Mouse (Mus musculus): ENCODE measurements at regions not wholly inside any gene's neighbourhood (a gene's known extent, or its start where the extent isn't known, plus 50 kb on each side); places are given as distances from the start of the nearest gene placed in this dataset.

GRCm38 (mm10) chr2:45736278-45736677 lies 619.1 kb upstream of the Zeb2 start:
- DNase-seq: no peak

- DNase-seq: no peak
Observed at GRCm38 (mm10) chr2:45713997-45714396, 596.8 kb upstream of the Zeb2 start.

GRCm38 (mm10) chr2:45707026-45707425 lies 589.8 kb upstream of the Zeb2 start:
- DNase-seq: no peak

DNA sequence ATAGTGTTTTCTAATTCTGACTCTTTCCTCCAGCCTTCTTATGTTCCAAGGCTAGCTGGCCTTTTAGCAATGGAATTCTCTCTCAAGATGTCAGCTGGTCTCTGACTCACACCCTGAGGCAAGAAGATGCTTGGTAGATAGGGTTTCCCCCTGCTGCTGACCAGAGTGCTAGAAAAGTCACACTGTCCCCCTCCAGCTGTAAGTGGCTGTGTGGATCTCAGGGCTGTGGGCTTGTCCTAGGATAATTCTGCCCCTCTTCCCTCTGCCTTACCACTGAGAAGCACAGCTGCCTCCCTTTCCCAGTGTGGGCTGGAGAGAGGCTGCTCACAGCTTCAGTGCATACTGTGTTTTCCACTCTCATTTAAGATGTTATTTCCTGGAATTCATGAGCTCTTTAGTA lies 585.3 kb upstream of the Zeb2 start:
- no peak for DNase-seq

DNA sequence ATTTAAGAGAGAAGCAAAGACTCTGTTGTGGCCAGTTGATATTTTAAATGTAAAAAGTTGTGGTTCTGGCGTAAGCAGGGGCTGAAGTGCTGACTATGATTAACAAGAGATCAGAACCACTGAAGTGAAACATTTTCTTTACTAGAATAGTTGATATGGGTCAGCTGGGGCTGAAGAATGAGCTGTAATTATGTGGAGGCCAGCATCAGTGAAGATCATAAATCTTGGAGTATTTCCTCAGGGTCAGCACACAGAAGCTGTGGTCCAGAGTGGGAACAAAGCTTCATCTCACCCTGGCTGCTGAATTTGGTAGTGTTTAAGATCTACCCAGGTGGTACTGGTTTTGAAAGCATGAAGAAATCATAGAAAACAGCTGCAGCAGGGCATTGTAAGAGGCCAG lies 583.4 kb upstream of the Zeb2 start:
- no peak for DNase-seq

DNA sequence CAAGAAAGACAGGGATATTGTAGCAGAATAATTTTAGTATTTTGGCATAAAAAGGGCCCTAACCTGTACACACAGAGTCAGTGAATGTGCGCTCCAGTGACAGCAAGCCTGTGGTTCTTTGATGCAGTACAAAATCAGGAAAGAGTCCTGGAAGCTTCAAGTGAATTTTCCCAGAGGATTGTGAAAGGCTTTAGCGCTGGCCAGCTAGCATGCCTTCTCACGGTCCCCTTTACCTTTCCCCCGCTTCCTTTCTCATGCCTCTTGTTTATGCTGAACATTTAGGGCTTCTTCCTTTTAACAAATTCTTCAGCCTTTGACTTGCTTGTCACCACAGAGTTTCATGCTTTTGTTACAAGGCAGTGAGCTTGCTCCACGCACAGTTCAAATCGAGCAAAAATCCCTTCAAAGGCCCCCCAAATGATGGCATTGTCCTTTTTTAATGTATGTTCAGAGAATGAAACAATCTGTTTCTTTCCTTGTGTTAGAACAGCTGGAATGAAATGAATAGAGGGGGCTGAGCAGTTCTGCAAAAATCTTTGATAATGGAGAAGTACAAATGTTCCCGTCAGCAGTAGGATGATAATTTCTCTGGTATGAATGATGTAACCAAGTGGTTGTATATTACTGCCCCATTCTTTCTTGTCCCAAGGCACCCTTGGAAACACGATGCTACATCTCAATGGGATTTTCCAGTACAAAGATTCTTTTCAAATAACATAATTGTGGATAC lies 576.3 kb upstream of the Zeb2 start:
- no peak for DNase-seq

GRCm38 (mm10) chr2:45692819-45693218 lies 575.6 kb upstream of the Zeb2 start:
- no peak for DNase-seq

DNA sequence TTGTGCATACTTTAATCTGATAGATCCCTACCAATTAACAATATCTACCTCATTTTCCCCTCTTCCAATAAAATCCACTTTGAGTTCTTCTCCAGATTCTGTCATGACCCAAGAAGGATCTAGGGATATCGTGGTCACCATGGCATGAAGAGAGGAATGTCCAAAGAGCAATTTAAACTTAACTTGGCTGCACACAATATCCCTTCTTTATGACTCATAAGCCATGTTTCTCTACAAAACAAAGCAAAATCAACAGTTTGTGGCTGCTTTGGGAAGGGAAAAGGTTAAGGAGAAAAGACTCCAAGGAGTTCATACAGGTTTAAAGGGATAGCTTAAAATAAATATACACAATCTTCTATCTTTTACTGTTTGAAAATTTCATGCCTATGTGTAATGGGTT lies 571.8 kb upstream of the Zeb2 start:
- no peak for DNase-seq

DNA sequence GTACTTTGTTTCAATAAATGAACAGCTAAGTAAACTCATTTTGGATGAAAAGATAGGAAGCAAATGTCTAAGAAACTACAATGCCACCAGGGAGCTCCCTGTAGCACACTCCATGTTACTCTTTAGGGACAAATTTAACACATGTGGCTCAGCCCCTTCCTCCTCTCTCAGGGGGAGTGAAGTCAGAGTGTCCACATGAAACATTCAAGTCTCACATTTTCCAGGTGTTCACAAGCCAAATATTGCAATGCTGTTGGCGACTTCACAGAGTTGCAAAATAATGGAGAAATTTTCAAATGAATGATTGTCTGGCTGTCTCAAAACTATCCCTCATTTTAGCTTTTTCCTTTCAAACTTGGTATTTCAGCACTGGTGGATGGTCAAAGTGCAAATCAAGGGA lies 564.1 kb upstream of the Zeb2 start:
- DNase-seq: no peak

DNA sequence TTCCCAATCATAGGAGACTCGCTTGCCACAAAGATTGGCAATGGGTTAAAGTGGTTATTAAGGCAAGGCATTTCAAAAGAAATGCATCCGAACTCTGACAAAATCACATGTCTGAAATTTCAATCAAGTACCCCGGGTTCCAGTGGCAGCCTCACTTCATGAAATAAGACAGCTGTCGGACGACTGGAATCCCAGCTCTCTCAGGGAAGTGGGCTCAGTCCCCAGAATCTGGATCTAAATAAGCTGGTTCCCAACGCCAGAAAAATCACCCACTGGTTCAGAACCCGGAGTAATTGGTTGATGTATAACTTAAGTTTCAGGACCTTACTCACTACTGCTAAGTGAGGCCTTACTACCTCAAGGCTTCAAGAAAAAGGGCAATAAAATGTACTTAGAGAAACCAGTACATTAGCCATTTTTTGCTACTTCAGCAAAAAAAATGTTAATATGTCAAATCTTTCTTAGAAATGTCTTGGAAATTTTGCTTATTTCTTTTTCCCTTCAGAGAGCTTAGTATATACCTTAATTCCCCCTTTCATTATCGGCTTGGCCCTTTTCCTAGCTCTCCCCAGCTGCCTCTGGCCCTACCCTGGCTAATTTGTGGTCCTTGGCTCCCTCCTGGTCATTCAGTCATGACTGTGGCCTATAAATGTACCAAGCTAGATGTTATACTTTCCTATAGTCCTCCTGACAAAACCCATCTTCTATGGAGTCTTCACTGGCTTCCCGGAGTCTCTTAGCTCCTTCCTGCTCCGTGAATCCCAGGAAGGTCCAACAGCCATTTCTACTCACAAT lies 562.1 kb upstream of the Zeb2 start:
- no peak for DNase-seq

- no peak for DNase-seq
Observed at GRCm38 (mm10) chr2:45678685-45679084, 561.5 kb upstream of the Zeb2 start.

DNA sequence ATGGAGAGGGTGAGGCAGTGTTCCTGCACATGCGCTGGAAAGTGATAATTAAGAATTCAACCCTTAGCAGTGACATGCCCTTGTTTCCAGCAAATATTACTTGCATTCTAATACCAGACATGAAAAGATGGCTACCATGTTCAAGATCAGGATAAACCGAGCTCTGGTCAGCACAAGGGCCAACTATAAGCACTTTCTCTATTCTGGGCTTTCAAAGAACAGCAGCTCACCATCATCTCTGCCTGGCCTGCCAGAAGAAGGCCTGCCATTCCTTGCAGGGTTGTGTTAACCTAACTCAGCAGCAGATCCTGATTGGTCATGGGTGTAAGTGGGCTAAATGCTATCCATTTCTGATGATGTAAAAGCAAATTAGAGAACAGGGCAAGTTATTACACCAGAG lies 558.6 kb upstream of the Zeb2 start:
- DNase-seq: no peak

- DNase-seq: no peak
Observed at GRCm38 (mm10) chr2:45656011-45656410, 538.8 kb upstream of the Zeb2 start.

- DNase-seq: no peak
Observed at GRCm38 (mm10) chr2:45654693-45655092, 537.5 kb upstream of the Zeb2 start.

DNA sequence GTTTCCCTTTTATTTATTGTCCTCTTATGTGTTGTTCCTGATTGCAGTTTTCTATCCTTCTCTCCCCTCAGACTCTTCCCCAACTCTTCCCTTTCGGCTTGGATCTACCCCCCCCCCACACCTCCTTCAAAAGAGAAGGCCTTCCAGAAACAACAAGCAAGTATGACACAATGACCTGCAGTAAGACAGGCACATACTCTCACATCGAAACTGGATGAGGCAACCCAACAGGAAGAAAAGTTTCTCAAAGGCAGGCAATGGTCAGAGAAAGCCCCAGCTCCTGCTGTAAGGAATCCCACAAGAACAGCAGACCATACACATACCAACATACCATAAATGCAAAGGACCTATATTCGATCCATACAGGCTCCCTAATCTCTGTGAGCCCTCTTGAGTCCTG lies 535.8 kb upstream of the Zeb2 start:
- no peak for DNase-seq

GRCm38 (mm10) chr2:45650271-45650985 lies 533.2 kb upstream of the Zeb2 start:
- DNase-seq: no peak

DNA sequence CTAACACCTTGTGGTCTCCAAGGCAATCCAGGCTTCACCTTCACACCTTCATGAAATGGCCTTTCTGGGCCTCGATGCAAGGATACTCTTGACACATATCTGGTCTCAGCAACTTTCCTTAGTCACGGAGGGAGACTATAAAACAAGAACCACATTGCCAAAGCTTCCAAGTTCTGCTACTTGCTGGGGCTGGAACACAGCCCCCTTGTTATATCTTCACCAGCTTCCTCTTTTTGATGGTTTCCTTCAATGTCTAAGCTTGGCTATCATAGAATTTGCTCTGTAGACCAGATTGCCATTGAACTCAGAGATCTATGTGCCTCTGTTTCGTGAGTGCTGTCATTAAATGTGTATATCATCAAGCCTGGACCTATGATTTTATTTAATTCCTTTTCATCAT lies 530.7 kb upstream of the Zeb2 start:
- DNase-seq: no peak

- DNase-seq: no peak
Observed at GRCm38 (mm10) chr2:45630081-45630480, 512.9 kb upstream of the Zeb2 start.

DNA sequence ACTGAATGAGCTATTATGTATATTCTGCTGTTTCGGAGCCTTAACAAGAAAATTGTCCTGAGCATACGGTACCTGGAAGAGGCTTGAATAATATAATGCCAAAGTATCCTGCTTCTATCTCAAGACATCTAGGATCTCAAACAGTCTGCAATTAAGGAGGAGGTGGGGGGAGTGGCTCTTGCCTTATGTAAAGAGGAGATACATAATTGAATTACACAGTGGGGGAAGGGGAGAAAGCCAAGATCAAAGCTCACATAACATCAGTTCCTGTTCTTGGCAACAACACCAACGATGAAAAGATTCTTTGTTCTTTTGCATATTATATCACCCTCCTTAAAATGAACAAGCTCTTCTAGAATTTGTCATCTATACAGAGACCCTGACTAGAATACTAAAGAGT lies 512.4 kb upstream of the Zeb2 start:
- no peak for DNase-seq

- no peak for DNase-seq
Observed at GRCm38 (mm10) chr2:45623056-45623455, 505.9 kb upstream of the Zeb2 start.

- DNase-seq: no peak
Observed at GRCm38 (mm10) chr2:45608926-45609325, 491.7 kb upstream of the Zeb2 start.

- no peak for DNase-seq
Observed at GRCm38 (mm10) chr2:45607393-45607792, 490.2 kb upstream of the Zeb2 start.

GRCm38 (mm10) chr2:45601332-45601900 lies 484.2 kb upstream of the Zeb2 start:
- no peak for DNase-seq

DNA sequence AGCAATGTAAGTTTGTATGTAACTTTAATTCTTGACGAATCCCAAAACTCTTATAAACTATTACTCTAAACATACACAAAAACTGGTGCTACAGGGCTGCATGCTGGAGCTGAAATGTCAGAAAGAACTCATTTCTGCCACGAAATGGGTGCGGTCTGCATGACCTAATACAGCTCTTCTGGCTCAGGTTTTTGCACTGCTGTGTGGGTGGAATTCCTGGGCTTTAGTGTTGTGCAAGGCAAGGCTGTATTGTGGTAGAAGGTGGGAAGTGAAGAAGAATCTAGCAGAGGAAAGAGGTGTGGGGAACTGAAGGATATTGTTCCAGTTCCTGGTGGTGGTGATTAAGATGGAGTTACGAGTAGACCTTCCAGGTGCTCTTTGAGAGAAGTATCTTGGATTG lies 476.6 kb upstream of the Zeb2 start:
- no peak for DNase-seq
